21 mouse cellular contexts compared by ENCODE assay signal in genomic region chr1:84106756-84107155, GRCm38 (mm10).
DNase-seq lines count a peak whose midpoint lies in the region; ATAC-seq lines count a peak whose summit lies in the region.
"Had no signal": no experiment of that assay in that cellular context is flagged by ENCODE, and none has a peak within 500 bp of the region (broad histone marks: within the 10 kb centered on the region; RNA-seq: fewer than 3 reads in every experiment).

No protein-coding gene starts in this region.

- peaks cover 9% of the 10 kb centered on the region; the same call in 1 of the 2 replicates for H3K4me1 ChIP-seq in hindbrain, embryonic 13.5 days (replicated peaks)
- no peaks in the 10 kb centered on the region for H3K4me1 ChIP-seq in hindbrain, embryonic 14.5 days (replicated peaks; ENCODE audit: control insufficient read depth, insufficient read depth, low read length)
- H3K4me1 ChIP-seq: limb, embryonic 13.5 days; lung, embryonic 15.5 days had no signal

- H3K9ac ChIP-seq in hindbrain, embryonic 13.5 days, result no peak overlapping the region
- H3K9ac ChIP-seq in hindbrain, embryonic 14.5 days, result no peak overlapping the region
- H3K9ac ChIP-seq: forebrain, embryonic 13.5 days; limb, embryonic 13.5 days; lung, embryonic 15.5 days had no signal

- no peak for DNase-seq in hindbrain, embryonic 14.5 days (ENCODE audit: low spot score)
- peak; percentile 14 for DNase-seq in ovary, postnatal 36 days (ENCODE audit: low spot score)
- no peak for DNase-seq in ovary, postnatal 10 days (ENCODE audit: low spot score)
- DNase-seq in adrenal gland, postnatal 36 days, result peak; percentile 27 to 55
- peak; percentile 44 for DNase-seq in skeletal muscle tissue, adult 2 months (ENCODE audit: low read depth, low spot score)
- DNase-seq in lung, postnatal 14 days, result no peak
- no peak for DNase-seq in thymus, postnatal 14 days
- DNase-seq: cerebellum, adult 9-10 months; cerebellum, postnatal 36 days; heart, postnatal 14 days; kidney, adult 2 months; kidney, postnatal 36 days; lung, postnatal 36 days had no signal

- no peaks in the 10 kb centered on the region for H3K9me3 ChIP-seq in hindbrain, embryonic 13.5 days
- no peaks in the 10 kb centered on the region for H3K9me3 ChIP-seq in hindbrain, embryonic 14.5 days (ENCODE audit: control insufficient read depth, low read length)
- H3K9me3 ChIP-seq: forebrain, embryonic 13.5 days; limb, embryonic 13.5 days; lung, embryonic 15.5 days had no signal

- H3K4me2 ChIP-seq in hindbrain, embryonic 13.5 days, result no peak overlapping the region
- H3K4me2 ChIP-seq in hindbrain, embryonic 14.5 days (replicated peaks), result no peak overlapping the region
- H3K4me2 ChIP-seq: forebrain, embryonic 13.5 days; limb, embryonic 13.5 days; liver, embryonic 11.5 days; lung, embryonic 15.5 days; midbrain, embryonic 11.5 days had no signal

- H3K27ac ChIP-seq in hindbrain, embryonic 13.5 days, result peak overlapping the region; percentile 26; the same call in 1 of the 2 replicates
- H3K27ac ChIP-seq in hindbrain, embryonic 14.5 days, result no peak overlapping the region
- H3K27ac ChIP-seq: forebrain, embryonic 13.5 days; layer of hippocampus, adult 2 months; limb, embryonic 13.5 days; lung, embryonic 15.5 days had no signal

- no peak overlapping the region for H3K4me3 ChIP-seq in hindbrain, embryonic 13.5 days
- H3K4me3 ChIP-seq in hindbrain, embryonic 14.5 days (replicated peaks; ENCODE audit: low read length), result no peak overlapping the region
- H3K4me3 ChIP-seq: forebrain, embryonic 13.5 days; layer of hippocampus, adult 2 months; limb, embryonic 13.5 days; lung, embryonic 15.5 days had no signal

- 78% methylated on average over 4 of the region's 4 CpGs for WGBS in hindbrain, embryonic 13.5 days
- 79% methylated on average over 4 of the region's 4 CpGs for WGBS in hindbrain, embryonic 14.5 days

- no peak for ATAC-seq in hindbrain, embryonic 13.5 days (ENCODE audit: low FRiP score)
- no peak for ATAC-seq in hindbrain, embryonic 14.5 days (ENCODE audit: low FRiP score)
- ATAC-seq: CD4-positive, CD25-positive, alpha-beta regulatory T cell, adult 4 months; forebrain, embryonic 13.5 days had no signal

- no peaks in the 10 kb centered on the region for H3K27me3 ChIP-seq in hindbrain, embryonic 13.5 days
- H3K27me3 ChIP-seq in hindbrain, embryonic 14.5 days (ENCODE audit: control insufficient read depth, insufficient read depth, low read length), result no peaks in the 10 kb centered on the region
- H3K27me3 ChIP-seq: forebrain, embryonic 13.5 days; limb, embryonic 13.5 days; lung, embryonic 15.5 days had no signal

- H3K36me3 ChIP-seq in hindbrain, embryonic 13.5 days, result no peaks in the 10 kb centered on the region
- H3K36me3 ChIP-seq in hindbrain, embryonic 14.5 days (replicated peaks; ENCODE audit: control insufficient read depth, insufficient read depth), result no peaks in the 10 kb centered on the region
- H3K36me3 ChIP-seq: limb, embryonic 13.5 days; lung, embryonic 15.5 days had no signal

Comparison
In these comparisons a context has a peak if more than half of its experiments do, and no peak if none do; other contexts are left out.
1. DNase-seq: peak in ovary, postnatal 36 days (single experiment), adrenal gland, postnatal 36 days (2 of 2) and skeletal muscle tissue, adult 2 months (single experiment); none in hindbrain, embryonic 14.5 days (single experiment), ovary, postnatal 10 days (single experiment), lung, postnatal 14 days (single experiment) and thymus, postnatal 14 days (single experiment).